Mouse (Mus musculus): ENCODE data around the gene Sh3bp5. TPM values are rescaled to one million over a fixed set of nuclear protein-coding genes. Genes with fewer than 3 reads are reported as not detected.

Sh3bp5 gene
- total and polyA plus RNA-seq, 3 experiments: 0.19 to 1.0 TPM; not detected in 1

DNA sequence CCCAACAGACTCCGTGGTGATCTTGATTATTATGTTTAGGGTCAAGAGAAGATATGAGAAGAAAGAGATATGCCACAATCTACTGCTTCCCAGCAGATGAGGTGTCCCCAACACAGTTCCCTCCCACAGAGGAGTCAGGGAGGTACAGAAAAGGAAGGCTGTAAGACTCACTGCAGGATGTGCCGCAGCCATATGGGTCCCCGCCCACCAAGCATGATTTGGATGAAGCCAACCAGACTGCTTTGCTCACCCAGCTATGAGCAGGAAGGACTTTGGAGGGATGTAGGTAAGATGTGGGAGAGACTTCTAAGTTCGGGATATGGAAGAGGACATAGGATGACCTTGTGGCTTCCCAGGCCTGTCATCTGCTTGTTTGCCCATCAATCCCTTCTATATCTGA, 25.1 kb downstream of the Sh3bp5 start:
- no peaks in the 10 kb centered on the region; a peak in 1 of 4 replicates for H3K4me1 ChIP-seq (ENCODE audit: control insufficient read depth in 1 of 2, insufficient read depth in 2 of 2, low read length in 2 of 2)
- no peaks in the 10 kb centered on the region for H3K79me2 ChIP-seq (ENCODE audit: control insufficient read depth, insufficient read depth, low read length, poor library complexity)
- H3K4me3 ChIP-seq (ENCODE audit: control insufficient read depth in 1 of 2, insufficient read depth in 1 of 2, low read depth in 2 of 2, low read length in 2 of 2): no peak overlapping the region
- TF ChIP-seq POLR2A (IDR thresholded peaks at IDR 0.05; ENCODE audit: control insufficient read depth in 1 of 2, insufficient read depth in 1 of 2, low read depth in 1 of 2, low read length in 2 of 2, poor library complexity in 1 of 2) (no peak), JUND (IDR thresholded peaks at IDR 0.05; ENCODE audit: low read depth, low read length) (no peak), CHD1 (IDR thresholded peaks at IDR 0.05; ENCODE audit: low read depth, low read length) (no peak), ETS1 (IDR thresholded peaks at IDR 0.05; ENCODE audit: low read depth, low read length) (no peak), CHD2 (IDR thresholded peaks at IDR 0.05; ENCODE audit: low read length) (no peak), GABPA (IDR thresholded peaks at IDR 0.05; ENCODE audit: low read depth, low read length) (no peak), ZKSCAN1 (IDR thresholded peaks at IDR 0.05; ENCODE audit: low read depth, low read length) (no peak), TCF12 (IDR thresholded peaks at IDR 0.05; ENCODE audit: low read depth, low read length) (no peak), MAFK (IDR thresholded peaks at IDR 0.05; ENCODE audit: borderline replicate concordance, low read depth, low read length) (no peak), MAX (IDR thresholded peaks at IDR 0.05; ENCODE audit: low read length) (no peak), NRF1 (IDR thresholded peaks at IDR 0.05; ENCODE audit: insufficient read depth, low read depth, low read length, poor library complexity, severe bottlenecking) (no peak), KAT2A (conservative IDR thresholded peaks at IDR 0.05; ENCODE audit: low read depth, low read length) (no peak), MYB (IDR thresholded peaks at IDR 0.05; ENCODE audit: low read depth, low read length) (no peak), E2F4 (IDR thresholded peaks at IDR 0.05; ENCODE audit: borderline replicate concordance, low read depth, low read length) (no peak), ELF1 (IDR thresholded peaks at IDR 0.05; ENCODE audit: low read depth, low read length) (no peak), HCFC1 (IDR thresholded peaks at IDR 0.05; ENCODE audit: low read depth, low read length) (no peak)
- H3K9me3 ChIP-seq (replicated peaks; ENCODE audit: insufficient read depth, low read length): no peaks in the 10 kb centered on the region
- H3K27me3 ChIP-seq (ENCODE audit: control insufficient read depth in 1 of 2, insufficient read depth in 2 of 2, low read length in 2 of 2): no peaks in the 10 kb centered on the region
- DNase-seq (ENCODE audit: low read depth, low spot score): no peak
- no peaks in the 10 kb centered on the region for H3K36me3 ChIP-seq (ENCODE audit: control insufficient read depth in 1 of 2, insufficient read depth in 2 of 2, low read length in 2 of 2)
- H3K9ac ChIP-seq (ENCODE audit: control insufficient read depth, low read depth, low read length, poor library complexity, severe bottlenecking): no peak overlapping the region
- H3K27ac ChIP-seq (ENCODE audit: control insufficient read depth, low read depth, low read length): no peak overlapping the region

DNA sequence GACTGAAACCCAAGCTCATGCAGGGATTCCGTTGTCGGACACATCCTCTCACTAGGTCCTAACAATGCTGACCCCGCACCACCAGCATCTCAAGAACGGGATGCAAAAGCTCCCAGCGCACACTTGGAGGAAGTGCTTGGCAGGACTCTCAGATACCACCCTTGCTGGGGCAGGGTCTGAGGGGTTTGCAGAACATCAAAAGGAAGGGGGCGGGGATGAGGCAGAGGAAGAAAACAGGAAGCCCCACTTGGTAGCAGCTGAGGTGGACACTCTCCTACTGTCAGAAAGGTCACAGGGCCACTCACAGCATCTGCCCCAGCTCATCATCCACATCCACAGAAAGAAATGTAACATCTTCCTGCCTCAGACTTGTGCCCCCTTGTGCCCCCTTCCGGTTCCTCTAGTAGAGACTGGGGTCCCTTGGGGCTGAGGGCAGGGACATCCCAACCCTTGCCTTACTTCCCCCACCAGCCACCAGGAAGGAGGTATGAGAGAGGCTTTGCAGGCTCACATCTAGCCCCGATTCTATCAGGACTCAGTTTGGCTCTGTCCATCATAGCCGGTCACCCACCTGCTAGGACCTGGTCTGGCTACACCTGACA, 25.7 kb downstream of the Sh3bp5 start:
- H3K4me1 ChIP-seq (ENCODE audit: control insufficient read depth in 1 of 2, insufficient read depth in 2 of 2, low read length in 2 of 2): no peaks in the 10 kb centered on the region; a peak in 1 of 4 replicates
- no peaks in the 10 kb centered on the region for H3K9me3 ChIP-seq (replicated peaks; ENCODE audit: insufficient read depth, low read length)
- DNase-seq (ENCODE audit: low read depth, low spot score): no peak
- H3K27ac ChIP-seq (ENCODE audit: control insufficient read depth, low read depth, low read length): no peak overlapping the region
- no peaks in the 10 kb centered on the region for H3K36me3 ChIP-seq (ENCODE audit: control insufficient read depth in 1 of 2, insufficient read depth in 2 of 2, low read length in 2 of 2)
- H3K9ac ChIP-seq (ENCODE audit: control insufficient read depth, low read depth, low read length, poor library complexity, severe bottlenecking): no peak overlapping the region
- no peak for TF ChIP-seq CTCF (IDR thresholded peaks at IDR 0.05 in 2 of 3, conservative IDR thresholded peaks at IDR 0.05 in 1 of 3; ENCODE audit: control insufficient read depth in 1 of 3, insufficient read depth in 1 of 3, low read depth in 2 of 3, low read length in 3 of 3, poor library complexity in 1 of 3, severe bottlenecking in 1 of 3)
- no peak for TF ChIP-seq UBTF (IDR thresholded peaks at IDR 0.05; ENCODE audit: borderline replicate concordance, insufficient read depth, low read depth, low read length)
- no peak for TF ChIP-seq CHD1 (IDR thresholded peaks at IDR 0.05; ENCODE audit: low read depth, low read length)
- no peak for TF ChIP-seq MXI1 (IDR thresholded peaks at IDR 0.05; ENCODE audit: low read depth, low read length)
- no peak for TF ChIP-seq ELF1 (IDR thresholded peaks at IDR 0.05; ENCODE audit: low read depth, low read length)
- TF ChIP-seq MAX (IDR thresholded peaks at IDR 0.05; ENCODE audit: low read length): no peak
- no peak for TF ChIP-seq NRF1 (IDR thresholded peaks at IDR 0.05; ENCODE audit: insufficient read depth, low read depth, low read length, poor library complexity, severe bottlenecking)
- TF ChIP-seq USF2 (IDR thresholded peaks at IDR 0.05; ENCODE audit: borderline replicate concordance in 1 of 2, insufficient read depth in 1 of 2, low read depth in 1 of 2, low read length in 2 of 2): no peak
- TF ChIP-seq GABPA (IDR thresholded peaks at IDR 0.05; ENCODE audit: low read depth, low read length): no peak
- no peak for TF ChIP-seq MEF2A (IDR thresholded peaks at IDR 0.05; ENCODE audit: extremely low read depth, insufficient replicate concordance, low read depth, low read length, poor library complexity, severe bottlenecking)
- TF ChIP-seq TBP (IDR thresholded peaks at IDR 0.05; ENCODE audit: low read depth, low read length): no peak
- TF ChIP-seq HCFC1 (IDR thresholded peaks at IDR 0.05; ENCODE audit: low read depth, low read length): no peak
- no peak for TF ChIP-seq SIN3A (IDR thresholded peaks at IDR 0.05; ENCODE audit: low read length)
- no peak for TF ChIP-seq ZKSCAN1 (IDR thresholded peaks at IDR 0.05; ENCODE audit: low read depth, low read length)
- TF ChIP-seq GATA1 (IDR thresholded peaks at IDR 0.05; ENCODE audit: low read depth, low read length): no peak
- no peak for TF ChIP-seq NELFE (IDR thresholded peaks at IDR 0.05; ENCODE audit: low read depth, low read length)
- TF ChIP-seq POLR2A (IDR thresholded peaks at IDR 0.05; ENCODE audit: control insufficient read depth in 1 of 2, insufficient read depth in 1 of 2, low read depth in 1 of 2, low read length in 2 of 2, poor library complexity in 1 of 2): no peak
- H3K79me2 ChIP-seq (ENCODE audit: control insufficient read depth, insufficient read depth, low read length, poor library complexity): no peaks in the 10 kb centered on the region
- no peaks in the 10 kb centered on the region for H3K27me3 ChIP-seq (ENCODE audit: control insufficient read depth in 1 of 2, insufficient read depth in 2 of 2, low read length in 2 of 2)
- no peak overlapping the region for H3K4me3 ChIP-seq (ENCODE audit: control insufficient read depth in 1 of 2, insufficient read depth in 1 of 2, low read depth in 2 of 2, low read length in 2 of 2)

Data from MEL (cell line).